Mouse (Mus musculus): Measurements from ENCODE around the gene Brd9.

DNA sequence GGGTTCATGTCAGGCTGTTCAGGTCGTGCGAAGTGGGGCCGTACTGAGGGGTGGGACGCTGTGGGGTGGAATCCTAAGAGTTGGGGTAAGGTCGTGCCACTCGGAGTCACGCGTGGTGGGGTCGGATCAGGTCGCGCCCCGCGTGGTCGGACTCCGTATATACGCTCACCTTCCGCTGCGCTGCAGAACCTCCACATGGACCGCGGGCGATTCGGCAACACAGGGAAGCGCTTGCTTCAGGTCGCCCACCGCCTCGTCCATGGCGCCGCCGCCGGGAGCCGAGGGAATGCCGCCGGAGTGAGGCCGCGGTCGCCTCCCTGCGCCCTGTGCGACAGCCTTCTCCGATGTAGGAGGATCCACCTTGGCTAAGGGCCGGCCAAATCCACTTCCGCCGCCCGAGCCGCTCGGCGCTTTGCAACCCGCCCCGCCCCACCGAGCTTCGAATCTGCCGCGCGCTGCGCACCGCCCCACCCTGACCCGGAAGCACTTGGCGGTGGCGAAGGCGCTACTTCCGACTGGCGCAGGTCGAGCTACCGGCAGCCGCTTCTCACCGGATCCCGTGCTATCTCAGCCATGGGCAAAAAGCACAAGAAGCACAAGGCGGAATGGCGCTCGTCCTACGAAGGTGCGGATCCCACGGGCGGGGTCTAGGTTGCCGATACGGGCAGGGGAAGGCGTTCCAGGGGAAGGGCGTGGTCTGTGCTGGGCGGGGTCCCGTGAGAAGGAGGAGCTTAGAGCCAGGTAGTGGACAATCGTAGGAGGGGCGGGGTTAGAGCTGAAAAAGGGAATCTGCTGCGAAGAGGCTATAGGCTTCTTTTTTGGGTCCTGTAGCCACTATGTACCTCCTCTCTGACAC lies at the start of gene Brd9, which contains the start of gene Trip13:
- TF ChIP-seq CTCF (IDR thresholded peaks at IDR 0.05; ENCODE audit: low read depth, low read length) = no peak
- no peak for TF ChIP-seq POLR2A (IDR thresholded peaks at IDR 0.05; ENCODE audit: insufficient read depth, low read length)
- TF ChIP-seq EP300 (IDR thresholded peaks at IDR 0.05; ENCODE audit: insufficient read depth, low read depth, low read length) = no peak
